Mouse (Mus musculus) heart, adult 2 months (tissue): ENCODE results near the gene Fbxl21.

Experiments
- CTCF ChIP-seq: fragments of 200-600 bp; IDR thresholded peaks from 2 replicates; pipeline ENCODE4 v1.8.1; 2022; ENCODE audit warnings: antibody characterized with exemption, mild to moderate bottlenecking, moderate library complexity
- EP300 ChIP-seq: fragments of 200-500 bp; IDR thresholded peaks from 2 replicates; pipeline ENCODE4 v1.6.1; 2011; ENCODE audit warnings: low read depth, low read length, control low read depth; ENCODE audit not compliant: insufficient read depth
- POLR2A ChIP-seq: fragments of 200-500 bp; IDR thresholded peaks from 2 replicates; pipeline ENCODE4 v1.6.1; 2011; ENCODE audit warnings: mild to moderate bottlenecking, low read depth, low read length, control low read depth; ENCODE audit not compliant: insufficient read depth

GRCm38 (mm10) chr13:56509796-56510195 lies 12.5 kb upstream of the Fbxl21 start:
- TF ChIP-seq CTCF, result no peak
- TF ChIP-seq EP300, result no peak
- no peak for TF ChIP-seq POLR2A
